Mouse (Mus musculus) testis, postnatal 10 days (tissue): Measurements from ENCODE around the gene Auts2.

ENCODE experiments used
- DNase-seq: peaks from one replicate; pipeline ENCODE4 v3.0.0; 2021; ENCODE audit warnings: low spot score

The Auts2 gene

DNA sequence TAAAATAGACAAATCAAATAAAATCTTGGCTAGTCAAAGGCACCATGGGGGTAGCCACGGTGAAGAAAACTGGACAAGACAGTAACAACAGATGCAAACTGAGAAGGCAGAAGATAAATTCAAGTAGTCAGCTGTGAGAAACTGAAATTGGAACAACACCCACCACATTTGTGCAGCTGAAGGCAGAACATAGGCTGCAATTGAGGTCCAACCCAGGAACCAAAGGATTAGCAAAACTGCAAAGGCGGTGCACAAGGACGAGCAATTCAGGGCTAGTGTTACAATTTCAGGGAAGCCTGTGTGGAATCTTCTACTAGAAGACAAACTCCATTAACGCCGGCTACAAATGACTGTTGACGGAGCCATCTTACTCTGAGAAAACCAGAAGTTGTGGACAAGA lies 550.9 kb downstream of the Auts2 start:
- no peak for DNase-seq

DNA sequence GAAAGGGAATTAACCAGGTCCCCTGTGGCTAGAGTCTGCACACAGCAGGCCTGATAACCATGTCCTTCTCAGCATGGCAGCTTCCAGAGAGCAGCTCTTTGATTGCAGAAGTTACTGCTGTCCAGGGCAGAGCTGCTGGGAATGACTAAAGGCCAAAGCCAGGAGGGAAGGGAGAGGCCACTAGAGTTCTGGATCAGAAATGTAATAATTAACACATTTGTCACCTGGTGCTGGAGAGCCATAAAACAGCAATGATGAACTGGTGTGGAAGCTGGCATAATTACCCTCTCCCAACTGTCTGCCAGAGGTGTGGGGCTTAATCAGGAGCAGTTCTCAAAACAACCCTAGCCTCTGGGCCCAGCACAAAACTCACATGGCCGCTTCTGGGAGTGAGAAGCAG lies 552.6 kb downstream of the Auts2 start:
- DNase-seq: no peak

DNA sequence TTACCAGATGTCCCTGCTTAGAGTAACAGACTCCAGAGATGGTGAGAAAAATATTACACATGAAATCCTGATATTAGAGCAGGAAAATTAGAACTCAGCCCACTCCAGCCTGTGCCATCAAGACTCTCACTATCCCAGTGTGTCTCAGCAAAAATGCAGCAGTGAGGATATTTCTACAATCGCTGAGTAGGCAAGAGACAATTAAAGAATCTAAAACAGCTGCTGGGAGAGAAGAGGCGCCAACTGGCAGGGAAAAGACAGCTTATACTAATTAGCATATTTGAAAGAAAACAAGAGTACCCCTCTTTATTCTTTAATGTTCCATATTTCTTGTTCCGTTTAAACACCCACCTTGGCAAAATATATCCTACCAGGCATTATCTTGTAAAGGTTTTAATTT lies 561.7 kb downstream of the Auts2 start:
- DNase-seq: no peak

- DNase-seq: no peak
Observed at GRCm38 (mm10) chr5:131978939-131979338, 564.2 kb downstream of the Auts2 start.

GRCm38 (mm10) chr5:131977497-131977896 lies 565.6 kb downstream of the Auts2 start:
- DNase-seq: no peak

GRCm38 (mm10) chr5:131971901-131972300 lies 571.2 kb downstream of the Auts2 start:
- DNase-seq: no peak

DNA sequence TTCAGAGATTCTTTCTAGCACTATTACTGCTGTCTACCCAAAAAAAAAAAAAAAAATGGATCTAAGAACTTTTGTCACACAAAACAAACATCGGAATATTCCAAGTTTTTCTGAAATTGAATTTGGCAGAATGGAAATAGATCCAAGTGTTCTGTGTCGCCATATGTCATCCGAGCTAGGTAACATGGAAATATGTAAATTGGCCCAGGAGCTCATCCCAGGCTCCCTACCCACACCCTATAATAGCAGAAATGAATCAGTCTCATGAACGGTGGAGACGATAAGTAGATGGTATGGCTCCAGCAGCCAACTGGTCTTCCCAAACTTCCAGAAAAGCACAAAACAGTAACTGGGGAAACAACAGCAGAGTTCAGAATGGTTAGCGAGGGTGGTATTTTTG lies 577.6 kb downstream of the Auts2 start:
- DNase-seq: no peak

GRCm38 (mm10) chr5:131963565-131963964 lies 579.6 kb downstream of the Auts2 start:
- DNase-seq: no peak

DNA sequence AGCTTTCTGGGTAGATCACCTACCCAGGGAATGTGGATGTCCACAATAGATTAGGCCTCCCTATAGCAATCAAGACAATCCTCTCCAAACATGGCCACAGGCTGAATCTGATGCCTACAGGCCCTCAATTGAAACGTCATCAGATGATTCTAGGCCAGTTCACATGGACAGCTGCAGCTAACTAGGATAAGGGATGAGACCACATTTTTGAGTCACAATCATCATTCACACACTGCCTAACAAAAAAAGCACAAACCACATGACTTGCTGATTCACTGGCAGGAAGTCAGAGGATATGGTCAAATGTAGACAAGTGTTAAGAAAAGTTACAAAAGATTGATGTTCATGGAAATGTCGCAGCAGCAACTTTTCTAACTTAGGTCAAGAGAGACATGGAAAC lies 581.3 kb downstream of the Auts2 start:
- no peak for DNase-seq

- DNase-seq: no peak
Observed at GRCm38 (mm10) chr5:131960432-131960831, 582.7 kb downstream of the Auts2 start.

GRCm38 (mm10) chr5:131956998-131957397 lies 586.1 kb downstream of the Auts2 start:
- no peak for DNase-seq

DNA sequence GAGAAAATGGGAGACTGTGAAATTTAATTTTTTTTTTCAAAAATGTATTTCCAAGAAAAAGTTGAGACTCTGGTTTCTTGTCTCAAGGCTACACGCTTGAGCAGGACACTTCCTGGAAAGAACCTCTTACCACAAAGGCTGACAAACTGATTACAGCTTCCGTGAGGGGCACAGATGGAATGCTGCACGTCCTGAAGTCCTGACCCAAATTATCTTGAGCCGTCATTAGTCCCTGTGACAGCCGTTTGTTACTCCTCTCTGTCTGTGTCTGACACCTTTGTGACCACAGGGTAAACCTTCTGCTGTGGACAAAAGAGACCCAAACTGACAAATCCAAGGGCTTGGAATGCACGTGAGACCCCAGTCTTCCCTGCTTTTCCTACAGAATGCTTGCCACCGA lies 587.1 kb downstream of the Auts2 start:
- no peak for DNase-seq

DNA sequence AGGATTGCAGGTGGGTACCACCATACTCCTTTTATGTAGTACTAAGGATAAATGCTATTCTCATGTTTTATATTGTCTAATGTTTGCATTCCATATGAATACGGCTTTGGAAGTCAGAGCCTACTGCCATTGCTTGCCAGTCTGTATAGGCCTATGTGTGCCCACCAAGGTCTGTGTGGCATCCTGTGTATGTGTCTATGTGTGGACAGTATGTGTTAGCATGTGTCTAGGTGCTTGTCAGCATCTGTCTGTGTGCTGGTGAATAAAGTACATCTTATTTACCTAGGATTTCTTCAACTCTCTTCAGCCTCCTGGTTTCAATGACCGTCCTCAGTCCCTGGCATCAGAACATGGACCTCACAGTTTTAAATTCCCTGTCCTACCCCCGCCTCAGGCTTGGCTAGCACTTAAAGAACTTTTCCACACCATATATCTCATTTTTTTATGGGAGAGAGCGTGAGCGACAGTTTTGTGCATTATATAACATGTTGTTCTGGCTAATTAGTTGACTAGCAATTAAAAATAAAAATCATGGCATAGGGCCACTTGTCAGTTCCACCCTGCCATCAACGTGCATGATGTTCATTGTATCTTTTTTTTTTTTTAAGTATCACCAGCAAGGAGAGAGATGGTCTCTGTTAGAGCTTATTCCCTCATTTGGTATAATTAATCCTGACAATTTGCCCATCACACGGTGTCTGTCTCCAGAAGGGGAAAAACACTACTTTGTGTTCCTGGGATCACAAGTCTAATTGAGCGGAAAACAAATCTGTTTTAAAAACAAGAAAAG lies 587.7 kb downstream of the Auts2 start:
- DNase-seq: no peak

DNA sequence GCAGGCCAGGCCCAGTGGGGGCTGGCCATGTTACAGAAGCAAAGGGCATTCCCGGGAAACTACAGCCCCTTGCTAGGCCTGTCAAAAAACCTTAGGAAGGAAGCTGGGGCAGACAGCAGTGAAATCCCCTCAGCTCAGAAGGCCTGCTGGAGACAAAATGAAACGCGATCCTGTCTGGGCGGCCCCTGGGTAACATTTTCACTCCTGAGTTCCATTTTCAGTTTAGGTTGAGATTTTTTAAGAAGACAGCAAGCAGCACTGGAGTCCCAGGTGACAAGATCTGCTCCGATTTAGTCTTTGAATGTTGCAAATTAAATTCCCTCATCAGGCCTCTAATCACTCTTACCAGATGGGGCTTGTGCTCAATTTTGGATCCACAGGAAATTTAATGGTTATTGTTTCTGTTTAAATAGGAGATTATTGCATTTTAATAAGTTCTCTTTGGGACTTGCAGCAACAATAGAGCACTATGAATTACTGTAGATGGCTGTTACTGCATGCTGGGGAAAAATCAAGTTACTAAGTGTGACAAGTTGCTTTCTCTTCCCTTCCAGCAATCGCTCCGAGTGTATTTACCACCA lies 594.5 kb downstream of the Auts2 start:
- no peak for DNase-seq

- no peak for DNase-seq
Observed at GRCm38 (mm10) chr5:131946801-131947200, 596.3 kb downstream of the Auts2 start.

GRCm38 (mm10) chr5:131944761-131945160 lies 598.4 kb downstream of the Auts2 start:
- no peak for DNase-seq

DNA sequence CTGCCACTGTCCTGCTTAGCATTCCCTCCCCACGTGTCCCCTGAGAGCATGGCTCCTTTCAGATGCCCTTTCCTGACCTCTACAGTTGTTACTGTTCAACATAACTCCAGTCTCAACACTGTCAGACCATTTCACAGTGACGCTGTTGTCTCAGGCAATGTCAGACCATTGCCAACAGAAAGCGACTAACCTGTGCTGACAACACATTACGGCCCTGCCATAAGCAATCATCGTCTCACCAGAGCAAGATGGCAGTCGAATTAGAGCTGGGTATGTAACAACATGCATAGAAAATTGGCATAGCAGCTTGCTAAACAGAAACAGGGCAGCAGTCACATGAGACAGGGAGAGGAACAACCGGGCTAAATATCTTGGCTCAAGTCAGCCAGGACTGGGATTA lies 614.4 kb downstream of the Auts2 start:
- DNase-seq: no peak

DNA sequence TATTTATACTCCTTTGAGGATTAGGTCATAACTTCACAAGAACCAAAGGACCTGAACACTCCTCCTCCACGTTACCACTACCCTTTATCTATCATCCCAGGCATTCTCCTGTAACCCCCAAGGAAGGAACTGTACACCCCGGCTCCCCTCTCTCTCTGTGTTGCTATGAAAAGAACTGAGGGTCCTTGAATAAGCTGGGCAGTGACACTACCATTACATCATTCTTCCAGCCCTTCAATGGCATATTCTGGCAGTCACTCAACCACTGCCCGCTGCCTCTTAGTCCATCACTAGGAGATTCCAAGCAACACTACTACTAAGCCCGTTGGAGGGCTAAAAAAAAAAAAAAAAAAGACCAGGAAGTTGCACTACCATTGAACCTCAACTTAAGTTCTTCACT lies 620.4 kb downstream of the Auts2 start:
- DNase-seq: no peak

DNA sequence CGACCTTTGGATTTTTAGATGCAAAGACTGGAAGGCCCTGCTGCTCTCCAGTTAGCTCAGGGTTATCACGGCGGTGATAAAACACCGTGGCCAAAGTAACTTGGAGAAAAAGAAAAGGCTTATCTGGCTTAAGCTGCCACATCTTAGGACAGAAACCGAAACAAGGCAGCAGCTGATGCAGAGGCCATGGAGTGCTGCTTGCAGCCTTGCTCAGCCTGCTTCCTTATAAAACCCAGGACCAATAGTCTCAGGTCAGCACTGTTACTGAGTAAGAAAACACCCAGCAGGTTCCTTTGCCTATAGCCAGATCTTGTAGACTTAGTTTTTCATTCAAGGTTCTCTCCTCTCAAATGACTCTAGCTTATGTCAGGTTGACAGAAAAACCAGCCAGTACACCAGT lies 621.0 kb downstream of the Auts2 start:
- DNase-seq: no peak

DNA sequence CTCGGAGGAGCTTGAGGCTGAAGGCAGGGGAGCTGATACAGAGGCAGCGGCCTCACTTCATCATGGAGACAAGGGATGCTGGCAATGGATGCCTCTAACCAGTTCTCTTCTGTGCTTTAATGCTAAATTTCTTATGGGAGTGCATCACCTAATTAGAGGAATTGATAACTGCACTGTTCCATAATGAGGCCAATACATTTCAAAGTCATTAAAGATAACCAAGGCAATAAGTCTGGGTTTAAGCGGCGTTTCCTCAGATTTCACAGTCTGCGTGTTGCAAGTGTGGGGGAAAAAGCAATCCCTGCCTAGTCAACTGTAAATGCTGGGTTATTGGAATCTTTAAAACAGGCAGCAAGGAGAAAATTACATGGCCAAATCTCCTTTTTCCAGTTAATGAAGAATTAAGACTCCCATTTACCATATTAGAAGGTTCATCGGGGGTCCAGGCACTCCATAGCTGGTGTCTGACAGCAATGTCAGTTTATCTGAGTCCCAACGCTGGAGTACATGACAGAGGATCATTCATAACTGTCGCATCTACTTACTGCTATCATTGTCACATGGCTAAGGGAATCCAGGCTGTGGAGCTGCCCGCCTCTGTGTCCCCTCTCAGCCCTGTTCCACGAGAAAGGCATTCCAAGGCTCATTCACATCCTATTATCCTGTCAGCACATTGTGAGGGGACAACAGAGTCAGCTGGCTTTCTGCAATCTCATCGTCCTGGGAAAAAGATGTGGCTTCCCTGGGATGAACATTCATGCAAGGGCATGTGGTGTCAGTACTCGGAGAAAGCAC lies 623.0 kb downstream of the Auts2 start:
- DNase-seq: no peak

- no peak for DNase-seq
Observed at GRCm38 (mm10) chr5:131916791-131917403, 626.2 kb downstream of the Auts2 start.

DNA sequence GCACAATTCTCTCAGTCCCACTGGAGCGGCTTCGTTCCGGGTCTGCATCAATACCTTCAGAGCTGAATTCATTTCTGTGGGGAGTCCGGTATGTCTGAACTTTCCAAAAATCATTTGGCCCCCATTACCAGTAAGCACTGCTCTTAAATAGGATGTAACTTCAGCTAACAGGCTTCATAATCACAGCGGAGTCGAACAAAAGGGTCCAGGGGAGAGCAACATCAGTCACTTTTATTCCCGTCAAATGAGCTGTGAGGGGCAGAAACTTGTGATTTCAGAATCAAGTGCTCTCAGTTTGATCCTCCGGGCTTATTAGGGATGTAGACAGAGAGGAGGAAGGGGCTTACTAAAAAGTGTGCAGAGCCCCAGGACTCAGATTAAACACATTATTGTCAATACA lies 629.6 kb downstream of the Auts2 start:
- no peak for DNase-seq

GRCm38 (mm10) chr5:131912983-131913382 lies 630.2 kb downstream of the Auts2 start:
- no peak for DNase-seq
